Mouse (Mus musculus) frontal cortex, postnatal 14 days (tissue): ENCODE results near the gene Cyp46a1.
A peak's percentile ranks its signal among the peaks of the same experiment; 100 is the strongest.

Source experiments
- DNase-seq, 2 experiments: peaks; one replicate each; pipeline ENCODE4 v3.0.0; 2022; ENCODE audit warnings: low spot score in 2 of 2

The Cyp46a1 gene

GRCm38 (mm10) chr12:108355986-108356385 is 21.8 kb downstream of the Cyp46a1 start:
- no peak for DNase-seq

DNA sequence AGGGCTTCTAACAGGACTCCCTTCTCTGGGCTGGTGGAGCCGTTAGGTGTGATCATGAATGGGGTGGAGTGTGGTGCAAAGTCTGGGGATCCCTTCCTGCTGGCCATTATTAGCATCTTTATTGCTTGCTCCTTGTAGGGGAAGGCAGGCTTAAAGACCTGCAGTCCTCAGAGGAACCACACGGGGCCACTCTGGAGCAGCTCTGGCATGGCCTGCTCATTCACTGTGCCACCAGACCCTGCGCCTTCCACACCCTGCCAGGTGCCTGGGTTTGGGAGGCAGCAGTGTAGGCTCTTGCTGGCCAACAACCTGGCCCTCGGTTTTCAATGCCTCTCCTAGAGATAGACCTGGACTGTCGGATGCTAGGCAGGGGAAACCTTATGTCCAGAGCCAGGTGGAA is 29.6 kb downstream of the Cyp46a1 start:
- peak; percentile 66 to 84 for DNase-seq

DNA sequence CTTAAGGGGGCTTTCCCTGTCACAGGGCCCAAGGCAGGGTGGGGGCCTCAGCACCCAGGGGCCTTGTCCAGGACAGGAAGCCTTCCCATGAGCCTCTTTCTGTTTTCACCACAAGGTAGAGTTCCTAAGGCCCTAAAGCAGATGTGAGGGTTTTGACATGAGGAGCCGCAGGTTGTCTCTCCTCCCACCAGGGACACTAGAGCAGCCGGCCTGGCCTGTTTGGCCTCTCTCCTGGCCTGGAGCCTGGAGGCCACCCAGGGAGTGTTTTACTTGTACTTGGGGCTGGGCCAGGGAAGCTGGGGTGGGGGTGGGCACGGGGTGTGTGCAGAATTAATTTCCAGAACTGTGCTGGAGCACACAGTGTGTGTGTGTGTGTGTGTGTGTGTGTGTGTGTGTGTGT is 31.2 kb downstream of the Cyp46a1 start:
- DNase-seq = no peak

- DNase-seq = no peak
Measured at GRCm38 (mm10) chr12:108365868-108366267, 31.7 kb downstream of the Cyp46a1 start.

- DNase-seq = no peak
Measured at GRCm38 (mm10) chr12:108367909-108368308, 33.7 kb downstream of the Cyp46a1 start.

DNA sequence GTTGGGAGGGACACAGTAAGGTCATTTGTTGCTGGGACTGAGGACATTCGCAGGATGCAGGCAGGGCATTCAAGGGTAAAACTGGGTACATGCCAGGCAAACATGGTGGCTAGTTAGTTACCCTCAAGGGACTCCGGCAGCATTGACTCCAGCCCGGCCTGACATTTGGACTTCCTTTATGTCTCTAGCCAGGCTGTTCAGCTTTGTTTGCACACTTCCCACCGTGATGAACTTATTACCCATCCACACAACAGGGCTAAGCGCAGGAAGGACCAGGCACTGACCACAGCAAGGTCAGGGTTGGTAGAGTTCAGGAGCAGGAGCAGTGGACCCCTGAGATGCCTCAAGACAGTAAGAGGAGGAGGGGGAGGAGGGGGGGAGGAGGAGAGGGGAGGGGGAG is 34.7 kb downstream of the Cyp46a1 start:
- no peak for DNase-seq

- no peak for DNase-seq
Measured at GRCm38 (mm10) chr12:108370596-108371428, 36.6 kb downstream of the Cyp46a1 start, which contains the start of gene Eml1. TSS of gene Eml1 (plus strand) at chr12:108370957.

GRCm38 (mm10) chr12:108371429-108371765 is 37.2 kb downstream of the Cyp46a1 start:
- no peak for DNase-seq

DNA sequence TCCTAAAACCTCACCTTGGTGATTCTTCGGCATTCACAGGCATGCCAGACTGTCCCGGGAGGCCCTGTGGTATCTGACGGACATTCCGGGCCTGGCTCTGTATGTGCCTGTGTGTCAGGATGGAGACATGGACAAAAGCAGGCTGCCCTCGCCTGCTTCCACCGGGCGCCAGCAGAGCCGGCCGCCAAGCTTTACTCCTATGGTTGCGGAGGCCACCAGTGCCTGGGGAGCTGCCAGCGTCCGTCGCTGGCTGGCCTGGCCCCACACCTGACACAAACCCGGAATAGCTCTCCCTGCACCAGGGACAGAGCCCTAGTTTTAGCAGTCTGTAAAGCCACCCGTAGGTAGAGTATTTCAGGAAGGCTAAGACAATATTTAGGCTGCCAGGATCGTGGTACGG is 38.1 kb downstream of the Cyp46a1 start:
- no peak for DNase-seq

DNA sequence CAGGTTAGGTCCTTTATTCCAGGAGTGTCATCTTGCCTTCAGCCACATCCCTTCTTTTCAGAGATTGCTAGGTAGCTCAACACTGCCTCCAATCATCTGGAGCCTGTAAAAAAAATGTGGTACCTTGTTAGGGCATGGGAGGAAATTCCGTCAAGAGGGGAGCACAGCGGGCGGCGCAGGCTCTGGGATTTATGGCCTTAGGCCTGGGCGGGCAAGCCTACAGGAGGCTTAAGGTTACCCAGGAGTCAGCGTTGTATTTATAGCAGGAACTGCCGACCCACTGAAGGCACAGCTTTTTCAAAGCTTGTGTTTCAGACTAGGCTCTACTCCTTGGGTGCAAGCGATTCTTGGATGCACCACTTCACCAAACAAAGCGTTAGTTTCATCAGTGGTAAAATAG is 39.4 kb downstream of the Cyp46a1 start:
- no peak for DNase-seq

GRCm38 (mm10) chr12:108374689-108375088 is 40.5 kb downstream of the Cyp46a1 start:
- no peak for DNase-seq

GRCm38 (mm10) chr12:108378379-108379133 is 44.4 kb downstream of the Cyp46a1 start:
- no peak for DNase-seq

- DNase-seq = no peak
Measured at GRCm38 (mm10) chr12:108386476-108387232, 52.5 kb downstream of the Cyp46a1 start.

DNA sequence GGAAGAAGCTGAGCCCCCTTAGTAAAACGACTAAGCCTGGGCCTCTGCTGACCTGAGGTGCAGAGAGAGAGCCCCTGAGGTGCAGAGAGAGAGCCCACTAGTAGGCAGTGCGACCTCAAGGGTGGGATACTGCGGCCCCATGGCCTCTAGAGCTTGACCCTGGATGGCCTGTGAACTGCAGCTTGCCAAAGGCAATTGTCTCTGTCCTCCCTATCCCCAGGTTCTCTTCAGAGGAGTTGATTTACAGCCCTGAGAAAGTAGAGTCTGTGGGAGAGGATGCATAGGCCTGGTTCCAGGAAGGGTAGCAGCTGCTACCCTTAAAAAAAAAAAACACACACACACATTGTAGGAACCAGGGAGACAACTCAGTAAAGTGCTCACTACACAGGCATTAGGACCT is 55.5 kb downstream of the Cyp46a1 start:
- DNase-seq = no peak

GRCm38 (mm10) chr12:108392254-108393044 is 58.3 kb downstream of the Cyp46a1 start:
- no peak for DNase-seq

DNA sequence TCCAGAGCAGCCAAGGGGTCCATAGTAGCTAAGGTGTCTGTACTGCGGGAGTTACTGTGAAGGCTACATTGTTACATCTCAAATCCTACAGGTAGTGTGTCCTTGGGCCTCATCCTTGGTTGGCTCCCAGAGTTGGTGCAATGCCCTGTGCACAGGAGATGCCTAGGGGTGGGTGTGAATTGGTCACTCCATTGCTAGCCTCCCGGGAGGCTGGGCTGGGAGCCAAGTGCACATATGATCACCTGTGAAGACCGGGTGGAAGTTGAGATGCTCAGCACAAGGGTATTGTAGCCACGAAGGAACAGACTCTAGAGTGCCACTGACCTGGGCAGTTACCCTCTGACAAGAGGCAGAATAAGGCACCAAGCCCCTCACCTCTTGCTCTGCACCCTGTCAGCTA is 58.9 kb downstream of the Cyp46a1 start:
- DNase-seq = no peak

DNA sequence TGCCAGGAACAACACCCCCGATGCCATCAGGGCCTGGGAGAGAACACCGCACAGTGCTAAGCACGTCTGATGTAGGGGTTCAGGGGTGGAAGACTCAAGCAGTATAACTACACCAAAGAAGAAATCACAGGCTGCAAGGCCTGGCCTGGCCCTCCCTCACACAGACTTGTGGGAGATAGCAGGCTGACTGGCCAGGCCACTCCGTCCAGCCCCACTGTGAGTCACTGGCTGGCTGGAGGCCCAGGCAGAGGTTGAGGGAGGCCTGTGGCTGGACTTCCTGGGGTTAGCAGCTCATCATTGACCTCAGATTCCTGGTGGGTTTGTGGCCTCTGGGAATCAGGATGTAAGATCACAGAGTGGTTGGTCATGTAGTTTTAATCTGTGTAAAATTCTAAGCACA is 59.5 kb downstream of the Cyp46a1 start:
- no peak for DNase-seq

DNA sequence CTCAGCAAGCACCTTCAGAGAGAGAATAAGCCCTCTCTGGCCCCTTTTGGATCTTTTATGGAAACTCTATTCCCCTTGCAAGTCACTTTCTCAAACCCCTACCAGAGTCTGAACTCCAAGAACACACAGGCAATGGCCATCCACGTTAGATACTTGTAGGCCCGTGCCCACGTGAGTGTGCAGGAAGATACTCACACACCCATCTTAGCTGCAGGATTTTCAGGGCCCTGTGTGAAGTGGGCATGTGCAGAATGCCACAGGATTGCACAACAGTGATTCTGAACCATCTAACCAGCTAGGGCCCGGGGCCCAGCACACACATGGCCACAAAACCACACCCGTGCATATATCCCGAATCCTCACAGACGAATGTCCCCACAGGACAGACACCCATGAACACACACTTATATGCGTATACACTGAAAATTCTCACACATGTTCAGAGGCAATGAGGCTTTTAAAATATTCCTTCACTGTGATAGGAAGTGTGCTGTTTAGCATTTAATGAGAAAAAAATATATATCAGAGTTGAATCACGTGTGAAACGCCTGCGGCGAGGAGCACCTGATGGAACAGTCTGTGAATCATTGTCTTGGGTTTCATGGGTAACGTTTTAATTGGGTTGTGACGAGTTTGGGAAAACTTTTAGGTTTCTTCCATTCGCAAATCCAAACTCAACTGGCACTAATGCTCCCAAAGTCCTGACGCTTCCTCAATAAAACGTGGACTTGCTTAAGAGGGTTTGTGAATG is 60.5 kb downstream of the Cyp46a1 start:
- no peak for DNase-seq

- DNase-seq = no peak
Measured at GRCm38 (mm10) chr12:108395285-108395660, 61.1 kb downstream of the Cyp46a1 start.

DNA sequence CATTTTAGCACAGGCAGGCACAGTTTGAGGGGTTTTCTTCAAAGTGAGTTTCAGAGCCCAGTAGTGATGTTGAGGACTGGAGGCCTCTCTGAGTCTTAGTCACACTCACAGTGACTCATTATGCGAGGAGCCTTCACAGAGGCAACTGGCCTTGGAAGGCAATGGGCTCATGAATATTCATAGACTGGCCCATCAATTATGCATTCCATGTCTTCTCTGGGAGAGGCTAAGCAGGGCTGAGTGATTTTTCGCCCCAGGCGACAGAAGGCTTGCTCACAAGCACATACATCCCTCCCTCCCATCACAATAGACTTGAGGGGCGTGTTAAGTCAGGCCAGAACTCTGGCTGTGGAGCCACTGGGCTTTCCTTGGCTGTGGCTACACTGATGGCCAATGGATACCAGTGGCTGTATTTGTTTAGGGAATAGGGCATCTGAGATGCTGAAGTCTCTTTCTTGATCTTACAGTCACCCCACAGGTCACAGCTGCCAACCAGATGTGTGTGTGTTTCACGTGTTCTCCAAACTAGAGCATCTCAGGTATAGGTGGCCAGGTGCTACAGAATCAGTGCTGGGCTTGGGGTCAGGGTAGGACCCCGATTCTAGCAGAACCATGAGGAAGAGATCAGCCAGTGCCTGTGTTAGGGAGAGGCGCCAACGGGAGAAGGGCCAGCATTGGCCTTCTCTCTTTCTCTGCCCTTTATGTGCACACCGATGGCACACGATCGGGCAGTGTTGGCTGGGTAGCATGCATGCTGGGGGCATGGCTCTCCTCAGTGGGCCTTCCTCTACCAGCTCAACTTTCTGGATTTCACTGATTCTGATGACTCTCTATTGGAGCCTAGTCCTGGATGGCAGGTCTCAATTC is 62.1 kb downstream of the Cyp46a1 start:
- peak; percentile 43 to 53 for DNase-seq
